Mouse (Mus musculus): ENCODE measurements at regions not wholly inside any gene's neighbourhood (a gene's known extent, or its start where the extent isn't known, plus 50 kb on each side); places are given as distances from the start of the nearest gene placed in this dataset.

DNA sequence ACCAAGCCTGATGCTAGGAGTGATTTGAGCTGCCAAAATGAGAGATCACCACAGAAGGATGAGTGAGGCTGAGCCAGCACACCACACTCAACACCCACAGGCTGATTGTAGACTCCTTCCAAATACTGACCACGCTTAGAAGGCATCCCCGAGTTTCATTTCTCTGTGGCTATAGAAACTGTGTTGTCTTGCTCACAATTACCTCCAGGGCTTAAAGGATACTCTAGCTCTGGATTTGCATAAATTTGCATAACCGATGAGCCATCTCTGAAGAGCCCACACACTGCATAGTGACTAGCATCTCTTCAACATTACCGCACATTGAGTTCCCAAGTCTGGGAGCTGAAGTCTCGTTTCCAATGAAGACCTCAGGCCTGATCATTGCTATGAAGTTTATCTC lies 110.3 kb downstream of the Nufip1 start:
- Histone ChIP-seq H3K4me2 (ENCODE audit: low read length) (no peak overlapping the region), H3K9me3 (ENCODE audit: control insufficient read depth, low read length) (0 out of 2 replicates have a peak, but pooled peaks cover 9% of the 10 kb centered on the region), H3K27ac (replicated peaks; ENCODE audit: low read depth, low read length) (peak overlapping the region; percentile 46; the same call in 1 of the 2 replicates), H3K4me3 (replicated peaks; ENCODE audit: low read depth, low read length) (no peak overlapping the region), H3K36me3 (ENCODE audit: control insufficient read depth, insufficient read depth, low read length) (no peaks in the 10 kb centered on the region), H3K27me3 (ENCODE audit: control insufficient read depth, insufficient read depth, low read length) (no peaks in the 10 kb centered on the region), H3K9ac (replicated peaks; ENCODE audit: low read length) (no peak overlapping the region), H3K4me1 (ENCODE audit: control insufficient read depth, insufficient read depth, low read length) (peaks cover 11% of the 10 kb centered on the region)
- ATAC-seq (ENCODE audit: low FRiP score, low TSS enrichment), result peak; percentile 78
- DNase-seq, result peak; percentile 72
- 8% methylated on average over 5 of the region's 5 CpGs for WGBS

DNA sequence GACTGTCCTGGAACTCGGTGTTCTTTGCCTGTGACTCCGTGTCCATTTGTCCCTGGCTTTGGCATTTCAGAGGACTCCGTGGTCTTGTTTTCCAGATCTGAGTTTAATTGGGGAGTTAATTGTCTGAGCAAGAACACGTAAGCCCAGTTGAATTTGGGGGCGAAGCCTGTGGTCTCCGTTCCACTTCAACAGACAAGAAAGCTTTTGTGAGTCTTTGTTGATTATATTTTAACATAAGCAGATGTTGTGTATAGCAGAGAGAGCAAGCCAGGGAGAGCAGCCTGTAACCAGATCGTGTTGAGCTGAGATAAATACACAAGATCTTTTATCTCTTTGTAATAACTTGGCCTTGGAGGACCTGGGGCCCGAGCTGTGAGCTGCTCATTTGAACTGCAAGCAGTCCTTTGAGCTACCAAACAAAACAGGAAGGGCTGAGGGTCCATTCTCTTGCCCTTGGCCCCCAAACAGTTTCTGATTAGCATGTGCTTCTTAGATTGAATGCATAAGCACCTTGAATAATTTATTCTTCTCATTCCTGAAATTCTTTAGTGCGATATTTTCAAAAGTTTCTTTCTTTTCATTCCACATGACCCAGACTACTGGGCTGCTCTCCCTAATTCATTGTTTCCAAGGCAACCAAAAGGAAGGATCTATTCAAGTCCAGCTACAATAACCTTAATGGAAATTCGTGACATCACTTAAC lies 111.1 kb downstream of the Nufip1 start:
- WGBS, result 17% methylated on average over 10 of the region's 10 CpGs
- Histone ChIP-seq H3K36me3 (ENCODE audit: control insufficient read depth, insufficient read depth, low read length) (no peaks in the 10 kb centered on the region), H3K4me1 (ENCODE audit: control insufficient read depth, insufficient read depth, low read length) (peaks cover 11% of the 10 kb centered on the region), H3K27ac (replicated peaks; ENCODE audit: low read depth, low read length) (0 out of 2 replicates have a peak overlapping the region, but pooled peaks have one; percentile 20), H3K9ac (replicated peaks; ENCODE audit: low read length) (no peak overlapping the region), H3K4me3 (replicated peaks; ENCODE audit: low read depth, low read length) (no peak overlapping the region), H3K9me3 (ENCODE audit: control insufficient read depth, low read length) (0 out of 2 replicates have a peak, but pooled peaks cover 9% of the 10 kb centered on the region), H3K27me3 (ENCODE audit: control insufficient read depth, insufficient read depth, low read length) (no peaks in the 10 kb centered on the region), H3K4me2 (ENCODE audit: low read length) (no peak overlapping the region)
- ATAC-seq (ENCODE audit: low FRiP score, low TSS enrichment) (peak; percentile 72), DNase-seq (peak; percentile 60)

DNA sequence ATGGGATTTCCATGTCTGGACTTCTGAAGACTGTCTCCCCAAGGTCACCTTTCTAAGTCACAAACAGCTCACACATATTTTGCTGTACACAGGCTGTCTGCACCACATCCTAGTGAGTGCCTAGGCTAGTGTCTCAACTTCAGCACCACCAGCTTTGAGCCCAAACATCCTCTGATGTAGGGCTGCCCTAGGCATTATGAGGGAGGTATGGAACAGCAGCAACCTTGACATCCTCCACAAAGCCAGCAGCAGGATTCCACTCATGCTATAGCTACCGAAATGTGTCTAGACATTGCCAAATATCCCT lies 111.6 kb downstream of the Nufip1 start:
- no peak for DNase-seq
- Histone ChIP-seq H3K27ac (replicated peaks; ENCODE audit: low read depth, low read length) (0 out of 2 replicates have a peak overlapping the region, but pooled peaks have one; percentile 20), H3K9me3 (ENCODE audit: control insufficient read depth, low read length) (0 out of 2 replicates have a peak, but pooled peaks cover 9% of the 10 kb centered on the region), H3K4me3 (replicated peaks; ENCODE audit: low read depth, low read length) (no peak overlapping the region), H3K4me1 (ENCODE audit: control insufficient read depth, insufficient read depth, low read length) (peaks cover 11% of the 10 kb centered on the region), H3K36me3 (ENCODE audit: control insufficient read depth, insufficient read depth, low read length) (no peaks in the 10 kb centered on the region), H3K9ac (replicated peaks; ENCODE audit: low read length) (no peak overlapping the region), H3K27me3 (ENCODE audit: control insufficient read depth, insufficient read depth, low read length) (no peaks in the 10 kb centered on the region), H3K4me2 (ENCODE audit: low read length) (no peak overlapping the region)
- WGBS, result 55% methylated on average over 1 of the region's 1 CpGs
- ATAC-seq (ENCODE audit: low FRiP score, low TSS enrichment), result no peak

GRCm38 (mm10) chr14:76223036-76223650 lies 112.5 kb downstream of the Nufip1 start:
- no peaks in the 10 kb centered on the region for H3K36me3 ChIP-seq (ENCODE audit: control insufficient read depth, insufficient read depth, low read length)
- ATAC-seq (ENCODE audit: low FRiP score, low TSS enrichment) (no peak), DNase-seq (no peak)
- H3K4me3 ChIP-seq (replicated peaks; ENCODE audit: low read depth, low read length), result no peak overlapping the region
- no peak overlapping the region for H3K27ac ChIP-seq (replicated peaks; ENCODE audit: low read depth, low read length)
- no peak overlapping the region for H3K4me2 ChIP-seq (ENCODE audit: low read length)
- peaks cover 11% of the 10 kb centered on the region for H3K4me1 ChIP-seq (ENCODE audit: control insufficient read depth, insufficient read depth, low read length)
- WGBS, result 91% methylated on average over 8 of the region's 8 CpGs
- H3K27me3 ChIP-seq (ENCODE audit: control insufficient read depth, insufficient read depth, low read length), result no peaks in the 10 kb centered on the region
- 0 out of 2 replicates have a peak, but pooled peaks cover 5% of the 10 kb centered on the region for H3K9me3 ChIP-seq (ENCODE audit: control insufficient read depth, low read length)
- H3K9ac ChIP-seq (replicated peaks; ENCODE audit: low read length), result no peak overlapping the region

DNA sequence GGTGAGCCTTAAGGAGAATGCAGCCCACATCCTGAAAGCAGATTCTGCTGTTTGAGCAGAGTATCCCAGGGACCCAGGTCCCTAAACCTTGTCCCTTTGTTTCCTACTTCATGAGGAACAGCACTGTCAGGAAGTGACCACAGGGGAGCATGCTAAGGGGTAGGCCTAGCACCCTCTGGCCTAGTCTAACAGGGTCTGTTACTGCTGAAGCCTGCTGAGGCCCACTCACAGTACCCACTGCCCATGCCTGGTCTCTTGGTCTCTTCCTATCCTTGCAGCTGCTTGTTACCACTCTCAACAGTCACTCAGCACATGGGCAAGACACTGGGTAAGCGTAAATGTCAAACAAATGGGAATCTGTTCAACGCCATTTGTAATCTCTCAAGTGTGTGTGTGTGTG lies 113.2 kb downstream of the Nufip1 start:
- no peaks in the 10 kb centered on the region for H3K9me3 ChIP-seq (ENCODE audit: control insufficient read depth, low read length)
- ATAC-seq (ENCODE audit: low FRiP score, low TSS enrichment), result no peak
- no peaks in the 10 kb centered on the region for H3K27me3 ChIP-seq (ENCODE audit: control insufficient read depth, insufficient read depth, low read length)

GRCm38 (mm10) chr14:76225532-76225931 lies 114.8 kb downstream of the Nufip1 start:
- 80% methylated on average over 12 of the region's 12 CpGs for WGBS
- H3K27ac ChIP-seq (replicated peaks; ENCODE audit: low read depth, low read length), result no peak overlapping the region

More for the DNA sequence above, 113.2 kb downstream of the Nufip1 start:
- H3K4me3 ChIP-seq (replicated peaks; ENCODE audit: low read depth, low read length), result no peak overlapping the region
- WGBS, result 98% methylated on average over 2 of the region's 2 CpGs
- no peak overlapping the region for H3K27ac ChIP-seq (replicated peaks; ENCODE audit: low read depth, low read length)
- H3K9ac ChIP-seq (replicated peaks; ENCODE audit: low read length), result no peak overlapping the region
- no peak overlapping the region for H3K4me2 ChIP-seq (ENCODE audit: low read length)
- H3K4me1 ChIP-seq (ENCODE audit: control insufficient read depth, insufficient read depth, low read length), result peaks cover 11% of the 10 kb centered on the region
- no peak for DNase-seq
- H3K36me3 ChIP-seq (ENCODE audit: control insufficient read depth, insufficient read depth, low read length), result no peaks in the 10 kb centered on the region

GRCm38 (mm10) chr14:76226621-76227297 lies 116.1 kb downstream of the Nufip1 start:
- H3K9me3 ChIP-seq (ENCODE audit: control insufficient read depth, low read length), result no peaks in the 10 kb centered on the region
- no peak overlapping the region for H3K4me2 ChIP-seq (ENCODE audit: low read length)
- no peak overlapping the region for H3K9ac ChIP-seq (replicated peaks; ENCODE audit: low read length)
- H3K4me1 ChIP-seq (ENCODE audit: control insufficient read depth, insufficient read depth, low read length), result peaks cover 9% of the 10 kb centered on the region
- H3K27me3 ChIP-seq (ENCODE audit: control insufficient read depth, insufficient read depth, low read length), result no peaks in the 10 kb centered on the region
- H3K27ac ChIP-seq (replicated peaks; ENCODE audit: low read depth, low read length), result no peak overlapping the region
- ATAC-seq (ENCODE audit: low FRiP score, low TSS enrichment), result no peak
- DNase-seq, result no peak
- WGBS, result 83% methylated on average over 4 of the region's 4 CpGs
- H3K36me3 ChIP-seq (ENCODE audit: control insufficient read depth, insufficient read depth, low read length), result no peaks in the 10 kb centered on the region
- H3K4me3 ChIP-seq (replicated peaks; ENCODE audit: low read depth, low read length), result no peak overlapping the region

More at GRCm38 (mm10) chr14:76225532-76225931, 114.8 kb downstream of the Nufip1 start:
- Histone ChIP-seq H3K9ac (replicated peaks; ENCODE audit: low read length) (no peak overlapping the region), H3K27me3 (ENCODE audit: control insufficient read depth, insufficient read depth, low read length) (no peaks in the 10 kb centered on the region), H3K36me3 (ENCODE audit: control insufficient read depth, insufficient read depth, low read length) (no peaks in the 10 kb centered on the region), H3K4me1 (ENCODE audit: control insufficient read depth, insufficient read depth, low read length) (peaks cover 11% of the 10 kb centered on the region), H3K4me2 (ENCODE audit: low read length) (no peak overlapping the region), H3K4me3 (replicated peaks; ENCODE audit: low read depth, low read length) (no peak overlapping the region), H3K9me3 (ENCODE audit: control insufficient read depth, low read length) (no peaks in the 10 kb centered on the region)
- DNase-seq, result no peak
- no peak for ATAC-seq (ENCODE audit: low FRiP score, low TSS enrichment)

DNA sequence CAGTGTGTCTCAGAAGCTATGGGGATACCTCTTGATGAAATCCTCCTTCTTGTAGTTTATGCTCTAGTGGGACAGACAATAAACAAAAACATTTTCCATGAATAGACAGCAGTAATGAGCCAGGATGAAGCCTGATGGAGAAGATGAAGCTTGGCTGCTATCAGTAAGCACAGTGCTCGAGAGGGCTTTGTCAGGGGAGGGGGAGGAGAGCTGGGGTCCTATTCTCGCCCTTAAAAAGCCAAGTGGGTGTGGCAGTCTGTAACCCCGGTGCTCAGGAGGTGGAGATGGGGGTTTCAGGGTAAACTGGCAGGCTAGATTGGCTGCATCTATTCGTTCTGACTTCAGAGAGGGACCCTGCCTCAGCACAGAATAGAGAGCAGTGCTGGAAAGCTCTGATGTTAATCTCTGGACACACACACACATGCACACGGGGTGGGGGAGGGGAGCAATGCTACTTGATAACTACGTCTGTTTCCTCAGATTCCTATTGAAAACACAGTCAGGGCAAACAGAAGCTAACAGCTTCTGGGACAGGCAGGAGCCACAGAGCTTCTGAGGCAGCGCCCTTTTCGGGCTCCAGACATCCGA lies 118.4 kb downstream of the Nufip1 start:
- no peaks in the 10 kb centered on the region for H3K36me3 ChIP-seq (ENCODE audit: control insufficient read depth, insufficient read depth, low read length)
- no peaks in the 10 kb centered on the region for H3K9me3 ChIP-seq (ENCODE audit: control insufficient read depth, low read length)
- no peak overlapping the region; the same call in 1 of the 2 replicates for H3K9ac ChIP-seq (replicated peaks; ENCODE audit: low read length)
- DNase-seq (no peak), ATAC-seq (ENCODE audit: low FRiP score, low TSS enrichment) (no peak)
- H3K27me3 ChIP-seq (ENCODE audit: control insufficient read depth, insufficient read depth, low read length), result no peaks in the 10 kb centered on the region
- H3K4me3 ChIP-seq (replicated peaks; ENCODE audit: low read depth, low read length), result no peak overlapping the region
- 52% methylated on average over 9 of the region's 9 CpGs for WGBS
- no peak overlapping the region for H3K27ac ChIP-seq (replicated peaks; ENCODE audit: low read depth, low read length)
- no peak overlapping the region for H3K4me2 ChIP-seq (ENCODE audit: low read length)
- H3K4me1 ChIP-seq (ENCODE audit: control insufficient read depth, insufficient read depth, low read length), result no peaks in the 10 kb centered on the region

Data from midbrain, embryonic 14.5 days (tissue).